ENCODE assay signal across 9 mouse cellular contexts in the genomic region with DNA sequence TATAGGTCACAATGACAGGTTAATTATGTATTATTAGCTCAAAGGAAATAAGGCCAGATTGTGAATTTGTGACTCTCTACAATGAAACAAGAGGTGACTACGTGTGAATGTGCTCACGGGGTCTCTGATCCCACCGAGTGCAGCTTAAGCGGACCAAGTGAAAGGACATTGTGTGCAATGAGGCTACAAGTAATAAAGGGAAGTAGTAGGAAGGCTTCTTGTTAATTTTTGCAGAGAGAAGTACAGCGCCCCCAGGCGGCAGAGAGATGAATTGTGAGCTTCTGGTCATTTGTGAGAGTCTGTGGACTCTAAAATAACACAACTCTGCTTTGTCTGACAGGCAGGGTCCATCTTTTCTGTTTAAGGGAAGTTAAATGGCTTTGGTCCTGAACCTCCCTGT.
DNase-seq lines count a peak whose midpoint lies in the region; ATAC-seq and TF ChIP-seq lines count a peak whose summit lies in the region.
"Had no signal": no experiment of that assay in that cellular context is flagged by ENCODE, and none has a peak within 500 bp of the region (broad histone marks: within the 10 kb centered on the region; RNA-seq: fewer than 3 reads in every experiment).

No protein-coding gene starts in this region.

- H3K9ac ChIP-seq in hindbrain, postnatal 0 days (replicated peaks; ENCODE audit: low read length), result no peak overlapping the region

- 65% methylated on average over 6 of the region's 6 CpGs for WGBS in heart, embryonic 10.5 days
- 57% methylated on average over 6 of the region's 6 CpGs for WGBS in hindbrain, postnatal 0 days

- H3K4me3 ChIP-seq in heart, embryonic 10.5 days, result no peak overlapping the region
- H3K4me3 ChIP-seq in hindbrain, postnatal 0 days (ENCODE audit: low read length), result no peak overlapping the region
- H3K4me3 ChIP-seq: myocyte had no signal

- no peaks in the 10 kb centered on the region for H3K27me3 ChIP-seq in heart, embryonic 10.5 days (ENCODE audit: insufficient read depth, poor library complexity, severe bottlenecking)
- H3K27me3 ChIP-seq in hindbrain, postnatal 0 days (ENCODE audit: insufficient read depth, low read length), result no peaks in the 10 kb centered on the region

- H3K36me3 ChIP-seq in heart, embryonic 10.5 days, result no peaks in the 10 kb centered on the region
- H3K36me3 ChIP-seq in hindbrain, postnatal 0 days (ENCODE audit: insufficient read depth, low read length), result no peaks in the 10 kb centered on the region

- ATAC-seq in hindbrain, postnatal 0 days, result 0 out of 2 replicates have a peak, but pooled peaks have one; percentile 28

- no peak overlapping the region for H3K27ac ChIP-seq in heart, embryonic 10.5 days
- no peak overlapping the region for H3K27ac ChIP-seq in hindbrain, postnatal 0 days

- no peaks in the 10 kb centered on the region for H3K4me1 ChIP-seq in heart, embryonic 10.5 days
- H3K4me1 ChIP-seq in hindbrain, postnatal 0 days (ENCODE audit: insufficient read depth, low read length), result no peaks in the 10 kb centered on the region

- H3K4me2 ChIP-seq in hindbrain, postnatal 0 days (ENCODE audit: low read depth, low read length), result no peak overlapping the region

- H3K9me3 ChIP-seq in heart, embryonic 10.5 days, result no peaks in the 10 kb centered on the region
- no peaks in the 10 kb centered on the region for H3K9me3 ChIP-seq in hindbrain, postnatal 0 days (ENCODE audit: low read length)

- DNase-seq in heart, adult 11 months, result peak; percentile 88
- no peak for DNase-seq in heart, embryonic 10.5 days (ENCODE audit: low spot score)
- peak; percentile 51 for DNase-seq in ovary, postnatal 36 days (ENCODE audit: low spot score)
- DNase-seq in ovary, postnatal 10 days (ENCODE audit: low spot score), result no peak
- peak; percentile 31 for DNase-seq in cerebellum, adult 8-10 months
- peak; percentile 56 for DNase-seq in hindbrain, postnatal 0 days (ENCODE audit: low spot score)
- DNase-seq in mesoderm, embryonic 11.5 days (ENCODE audit: low read depth, low spot score), result peak; percentile 49
- DNase-seq in MN1 (ENCODE audit: low spot score), result no peak

- TF ChIP-seq CTCF in hindbrain, postnatal 0 days (IDR thresholded peaks at IDR 0.05; ENCODE audit: low read depth), result peak; percentile 60

Comparison
In these comparisons a context has a peak if more than half of its experiments do, and no peak if none do; other contexts are left out.
1. DNase-seq: peak in heart, adult 11 months (single experiment), ovary, postnatal 36 days (single experiment), cerebellum, adult 8-10 months (single experiment), hindbrain, postnatal 0 days (single experiment) and mesoderm, embryonic 11.5 days (single experiment); none in heart, embryonic 10.5 days (single experiment), ovary, postnatal 10 days (single experiment) and MN1 (single experiment).